Mouse (Mus musculus) embryonic facial prominence, embryonic 14.5 days (tissue): ENCODE data around the gene Foxp1. TPM values are rescaled to one million over a fixed set of nuclear protein-coding genes. Genes with fewer than 3 reads are reported as not detected.

ENCODE experiments used
- ATAC-seq: fragments of 200-750 bp; cut with Nextera tagmentation; 2 replicates; pipeline ENCODE4 v1.8.0; 2017; ENCODE audit warnings: low read depth, moderate number of reproducible peaks, moderate TSS enrichment
- DNase-seq: peaks from one replicate; pipeline ENCODE4 v3.0.0-alpha.2; 2015; ENCODE audit warnings: low spot score
- H3K27ac ChIP-seq: fragments of 300-500 bp; sonication (generic); replicated peaks from 2 replicates; pipeline ENCODE4 v1.5.1; 2014; ENCODE audit warnings: low read depth, mild to moderate bottlenecking, low read length, moderate library complexity
- H3K27me3 ChIP-seq: fragments of 300-500 bp; sonication (generic); replicated peaks from 2 replicates; pipeline ENCODE4 v1.6.1; 2014; ENCODE audit warnings: low read length; ENCODE audit not compliant: control insufficient read depth, insufficient read depth
- H3K36me3 ChIP-seq: fragments of 300-500 bp; sonication (generic); 2 replicates; pipeline ENCODE4 v1.6.1; 2014; ENCODE audit warnings: low read length, mixed read lengths; ENCODE audit not compliant: control insufficient read depth, insufficient read depth
- H3K4me1 ChIP-seq: fragments of 300-500 bp; sonication (generic); 2 replicates; pipeline ENCODE4 v1.6.1; 2014; ENCODE audit warnings: antibody characterized with exemption, low read length; ENCODE audit not compliant: control insufficient read depth, insufficient read depth
- H3K4me2 ChIP-seq: fragments of 300-500 bp; sonication (generic); 2 replicates; pipeline ENCODE4 v1.6.1; 2014; ENCODE audit warnings: low read depth, mild to moderate bottlenecking, low read length, moderate library complexity, mixed read lengths
- H3K4me3 ChIP-seq: fragments of 300-500 bp; sonication (generic); 2 replicates; pipeline ENCODE4 v1.5.1; 2014; ENCODE audit warnings: low read depth, mild to moderate bottlenecking, low read length
- H3K9ac ChIP-seq: fragments of 300-500 bp; sonication (generic); 2 replicates; pipeline ENCODE4 v1.6.1; 2014; ENCODE audit warnings: low read depth, mild to moderate bottlenecking, low read length, moderate library complexity, mixed read lengths
- H3K9me3 ChIP-seq: fragments of 300-500 bp; sonication (generic); 2 replicates; pipeline ENCODE4 v1.6.1; 2016; ENCODE audit warnings: low read length; ENCODE audit not compliant: control insufficient read depth
- WGBS: fragments of 180-500 bp; shearing (Covaris S2); extraction: QIAGEN DNeasy Blood & Tissue Kit; methylation state at CpG from one replicate; pipeline ENCODE4 v1.1.7; 2014; 5-methylcytosine and 5-hydroxymethylcytosine counted together
- microRNA-seq: library from miRNA; unstranded; fragments of <30 nt; microRNA quantifications from one replicate; pipeline ENCODE4, GENCODE M21; 2016; ENCODE audit warnings: borderline number of aligned reads
- polyA plus RNA-seq: library from polyadenylated mRNA; unstranded; fragments of >200 nt; fragmentation: Nextera tagmentation; extraction: Ambion mirVana; gene quantifications from 2 replicates; pipeline ENCODE4 v1.2.1, GENCODE M21; 2014

Foxp1 gene
- polyA plus RNA-seq, 1 experiment from 2014 or later: 80.1 TPM

GRCm38 (mm10) chr6:98901259-98901658 lies 621.3 kb downstream of the Foxp1 start:
- H3K9ac ChIP-seq: no peak overlapping the region
- H3K9me3 ChIP-seq: no peaks in the 10 kb centered on the region
- no peaks in the 10 kb centered on the region for H3K27me3 ChIP-seq
- no peak overlapping the region for H3K27ac ChIP-seq
- ATAC-seq (no peak), DNase-seq (no peak)
- no peak overlapping the region for H3K4me3 ChIP-seq
- no peak overlapping the region for H3K4me2 ChIP-seq
- 84% methylated on average over 6 of the region's 6 CpGs for WGBS
- H3K36me3 ChIP-seq: no peaks in the 10 kb centered on the region
- no peaks in the 10 kb centered on the region for H3K4me1 ChIP-seq

- H3K4me1 ChIP-seq: no peaks in the 10 kb centered on the region
- WGBS: 61% methylated on average over 1 of the region's 1 CpGs
- no peak for ATAC-seq
Observed at GRCm38 (mm10) chr6:98878208-98878607, 644.3 kb downstream of the Foxp1 start.

GRCm38 (mm10) chr6:98876401-98876800 lies 646.1 kb downstream of the Foxp1 start:
- H3K36me3 ChIP-seq: no peaks in the 10 kb centered on the region
- H3K4me1 ChIP-seq: no peaks in the 10 kb centered on the region
- H3K4me2 ChIP-seq: no peak overlapping the region
- H3K4me3 ChIP-seq: no peak overlapping the region
- DNase-seq: no peak
- no peaks in the 10 kb centered on the region for H3K9me3 ChIP-seq
- no peak overlapping the region for H3K27ac ChIP-seq
- no peaks in the 10 kb centered on the region for H3K27me3 ChIP-seq
- WGBS: 74% methylated on average over 2 of the region's 2 CpGs
- ATAC-seq: no peak
- no peak overlapping the region for H3K9ac ChIP-seq

More at GRCm38 (mm10) chr6:98878208-98878607, 644.3 kb downstream of the Foxp1 start:
- H3K4me2 ChIP-seq: no peak overlapping the region
- H3K4me3 ChIP-seq: no peak overlapping the region
- no peak overlapping the region for H3K9ac ChIP-seq
- H3K36me3 ChIP-seq: no peaks in the 10 kb centered on the region
- H3K27ac ChIP-seq: no peak overlapping the region
- DNase-seq: no peak
- H3K9me3 ChIP-seq: no peaks in the 10 kb centered on the region
- no peaks in the 10 kb centered on the region for H3K27me3 ChIP-seq

Small RNA genes within 50 kb of the gene (microRNA-seq; reads per million reads assigned to microRNA genes)
- gene Gm22328 (not detected), gene Gm49348 (not detected)

Other genes with a start within 250 kb of the Foxp1 start
- gene Eif4e3, start 144.1 kb upstream of the Foxp1 start, polyA plus RNA-seq: 11.2 and 12.1 TPM in 2 replicates
- gene Gm20696, start 144.1 kb upstream of the Foxp1 start, polyA plus RNA-seq: 2.6 and 3.0 TPM in 2 replicates
- gene Gpr27, start 170.0 kb upstream of the Foxp1 start, polyA plus RNA-seq: 7.9 TPM in 2 replicates
- gene Prok2, start 203.7 kb upstream of the Foxp1 start, polyA plus RNA-seq: 0.84 and 0.93 TPM in 2 replicates